Mouse (Mus musculus) erythroblast, embryonic 14.5 days (primary cell): ENCODE results near the gene Gm10100. TPM values are rescaled to one million over a fixed set of nuclear protein-coding genes. Genes with fewer than 3 reads are reported as not detected.
"Not testable (repeated sequence)": the region's sequence is repeated elsewhere in the genome, so short reads cannot be mapped to it uniquely, and the experiment has no call there.

Source experiments
- H3K27me3 ChIP-seq: 2 replicates; pipeline ENCODE4 v1.6.1; 2012; ENCODE audit warnings: inconsistent platforms; ENCODE audit not compliant: control insufficient read depth
- H3K36me3 ChIP-seq: 2 replicates; pipeline ENCODE4 v1.6.1; 2012; ENCODE audit warnings: mild to moderate bottlenecking, inconsistent platforms; ENCODE audit not compliant: control insufficient read depth
- H3K4me1 ChIP-seq: 2 replicates; pipeline ENCODE4 v1.6.1; 2012; ENCODE audit warnings: inconsistent platforms; ENCODE audit not compliant: control insufficient read depth
- H3K4me3 ChIP-seq: replicated peaks from 2 replicates; pipeline ENCODE3; 2012; ENCODE audit warnings: moderate library complexity, mild to moderate bottlenecking, inconsistent platforms
- H3K9me3 ChIP-seq: 2 replicates; pipeline ENCODE4 v1.6.1; 2012; ENCODE audit warnings: low read length, inconsistent platforms, mixed read lengths; ENCODE audit not compliant: control insufficient read depth
- GATA1 ChIP-seq: IDR thresholded peaks from 2 replicates; pipeline ENCODE4 v1.6.1; 2012; ENCODE audit warnings: low read length, inconsistent platforms, mixed read lengths
- TAL1 ChIP-seq: IDR thresholded peaks from 3 replicates; pipeline ENCODE4 v1.6.1; 2012; ENCODE audit warnings: low read length, inconsistent platforms, mixed read lengths
- polyA plus RNA-seq: library from polyadenylated mRNA; stranded (reverse); fragments of >175 nt; gene quantifications from 2 replicates; pipeline ENCODE4 v1.2.3, GENCODE M21; 2012

The Gm10100 gene
- not detected in 2 replicates for polyA plus RNA-seq

GRCm38 (mm10) chr10:77726186-77726585 lies at the start of gene Gm10100:
Gene Gm10100 (plus strand): TSS chr10:77726486.
- H3K4me1 ChIP-seq, result no peaks in the 10 kb centered on the region
- no peaks in the 10 kb centered on the region for H3K27me3 ChIP-seq
- H3K9me3 ChIP-seq, result no peaks in the 10 kb centered on the region
- TF ChIP-seq TAL1 (no peak), GATA1 (no peak)
- no peak within 1 kb of the TSS for H3K4me3 ChIP-seq
- H3K36me3 ChIP-seq, result no peaks in the 10 kb centered on the region

GRCm38 (mm10) chr10:77677562-77677961 lies 48.7 kb upstream of the Gm10100 start:
- no peaks in the 10 kb centered on the region for H3K36me3 ChIP-seq
- TF ChIP-seq TAL1, result no peak
- TF ChIP-seq GATA1, result no peak
- no peak overlapping the region for H3K4me3 ChIP-seq
- peaks cover 5% of the 10 kb centered on the region; the same call in 1 of the 2 replicates for H3K9me3 ChIP-seq
- H3K4me1 ChIP-seq, result peaks cover 7% of the 10 kb centered on the region
- H3K27me3 ChIP-seq, result peaks cover 69% of the 10 kb centered on the region

- H3K4me3 ChIP-seq, result no peak overlapping the region
- no peak for TF ChIP-seq GATA1
- no peak for TF ChIP-seq TAL1
- H3K27me3 ChIP-seq, result peaks cover 87% of the 10 kb centered on the region
- no peaks in the 10 kb centered on the region for H3K36me3 ChIP-seq
- H3K4me1 ChIP-seq, result no peaks in the 10 kb centered on the region
- H3K9me3 ChIP-seq, result peaks cover 4% of the 10 kb centered on the region; the same call in 1 of the 2 replicates
Measured at GRCm38 (mm10) chr10:77682994-77683393, 43.3 kb upstream of the Gm10100 start.

- no peaks in the 10 kb centered on the region for H3K9me3 ChIP-seq
- H3K4me3 ChIP-seq, result no peak overlapping the region
- no peaks in the 10 kb centered on the region for H3K36me3 ChIP-seq
- TF ChIP-seq GATA1, result no peak
- H3K4me1 ChIP-seq, result no peaks in the 10 kb centered on the region
- peaks cover 85% of the 10 kb centered on the region for H3K27me3 ChIP-seq
Measured at GRCm38 (mm10) chr10:77684181-77684580, 42.1 kb upstream of the Gm10100 start.

GRCm38 (mm10) chr10:77685895-77686664 lies 40.2 kb upstream of the Gm10100 start, which contains the start of gene Tspear:
Gene Tspear (plus strand): TSS chr10:77686569.
- TF ChIP-seq TAL1, result no peak
- no peak for TF ChIP-seq GATA1
- H3K36me3 ChIP-seq, result no peaks in the 10 kb centered on the region
- H3K4me1 ChIP-seq, result no peaks in the 10 kb centered on the region
- H3K4me3 ChIP-seq, result no peak within 1 kb of the TSS
- H3K27me3 ChIP-seq, result peaks cover 75% of the 10 kb centered on the region
- no peaks in the 10 kb centered on the region for H3K9me3 ChIP-seq

- H3K9me3 ChIP-seq, result no peaks in the 10 kb centered on the region
- no peaks in the 10 kb centered on the region for H3K4me1 ChIP-seq
Measured at GRCm38 (mm10) chr10:77687021-77687420, 39.3 kb upstream of the Gm10100 start.

GRCm38 (mm10) chr10:77690356-77690807 lies 35.9 kb upstream of the Gm10100 start, which contains the start of gene Gm19402:
Gene Gm19402 (minus strand): TSS chr10:77690757.
- peaks cover 42% of the 10 kb centered on the region for H3K27me3 ChIP-seq
- not testable (repeated sequence) for H3K4me1 ChIP-seq, H3K36me3 ChIP-seq, H3K4me3 ChIP-seq, H3K9me3 ChIP-seq

More at GRCm38 (mm10) chr10:77687021-77687420, 39.3 kb upstream of the Gm10100 start:
- Histone ChIP-seq H3K27me3 (peaks cover 70% of the 10 kb centered on the region), H3K36me3 (no peaks in the 10 kb centered on the region), H3K4me3 (no peak overlapping the region)
- TF ChIP-seq GATA1 (no peak), TAL1 (no peak)

- no peaks in the 10 kb centered on the region for H3K9me3 ChIP-seq
- no peaks in the 10 kb centered on the region for H3K27me3 ChIP-seq
- TF ChIP-seq TAL1 (no peak), GATA1 (no peak)
- H3K4me1 ChIP-seq, result no peaks in the 10 kb centered on the region
- H3K36me3 ChIP-seq, result no peaks in the 10 kb centered on the region
- H3K4me3 ChIP-seq, result no peak within 1 kb of the TSS
Measured at GRCm38 (mm10) chr10:77697133-77697532, 29.2 kb upstream of the Gm10100 start, which contains the start of gene Gm9508. Gene Gm9508 (minus strand): TSS chr10:77697233.

GRCm38 (mm10) chr10:77706326-77706725 lies 20.0 kb upstream of the Gm10100 start, which contains the start of gene Gm10272:
Gene Gm10272 (plus strand): TSS chr10:77706626.
- H3K36me3 ChIP-seq, result no peaks in the 10 kb centered on the region
- H3K27me3 ChIP-seq, result no peaks in the 10 kb centered on the region
- no peak for TF ChIP-seq GATA1
- TF ChIP-seq TAL1, result no peak
- no peaks in the 10 kb centered on the region for H3K4me1 ChIP-seq
- H3K9me3 ChIP-seq, result peaks cover 10% of the 10 kb centered on the region
- no peak within 1 kb of the TSS for H3K4me3 ChIP-seq
